Mouse (Mus musculus): ENCODE data around the gene Prmt7.

DNA sequence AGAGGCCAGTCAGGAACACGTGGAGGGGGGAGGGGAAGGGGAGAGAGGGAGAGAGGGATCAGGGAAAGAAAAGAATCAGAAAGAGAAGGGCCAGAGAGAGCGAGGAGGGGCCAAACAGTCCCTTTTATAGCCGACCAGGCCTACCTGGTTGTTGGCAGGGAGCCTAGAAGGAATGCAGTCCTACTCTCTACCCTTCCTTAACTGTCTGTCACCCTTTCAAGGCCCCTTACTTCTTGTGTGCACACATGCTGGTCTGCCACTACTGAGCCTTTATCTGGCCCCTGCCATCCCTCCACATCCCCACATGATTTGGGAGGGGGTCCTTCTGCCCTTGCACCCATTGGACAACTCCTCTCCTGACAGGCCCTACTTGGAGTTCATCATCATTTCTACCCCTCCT is 78.0 kb downstream of the Prmt7 start:
- TF ChIP-seq CTCF (IDR thresholded peaks at IDR 0.05; ENCODE audit: low read depth, low read length) (no peak), POLR2A (IDR thresholded peaks at IDR 0.05; ENCODE audit: extremely low read depth, insufficient read depth, low read length) (no peak)
